Mouse (Mus musculus): ENCODE measurements around the gene Hook2.
A peak's percentile ranks its signal among the peaks of the same experiment; 100 is the strongest.

Hook2 gene

GRCm38 (mm10) chr8:84987388-84987787, 3.0 kb upstream of the Hook2 start:
- no peak for DNase-seq (ENCODE audit: low read depth, low spot score)

- no peak for DNase-seq (ENCODE audit: low read depth, low spot score)
Observed at GRCm38 (mm10) chr8:84987903-84988302, 2.5 kb upstream of the Hook2 start.

GRCm38 (mm10) chr8:84989311-84989731, 1.1 kb upstream of the Hook2 start:
- peak; percentile 62 for DNase-seq (ENCODE audit: low read depth, low spot score)

- peak; percentile 93 for DNase-seq (ENCODE audit: low read depth, low spot score)
Observed at GRCm38 (mm10) chr8:84989810-84990209, 593 bp upstream of the Hook2 start.

- no peak for DNase-seq (ENCODE audit: low read depth, low spot score)
Observed at GRCm38 (mm10) chr8:84990836-84991235, 433 bp downstream of the Hook2 start.

- DNase-seq (ENCODE audit: low read depth, low spot score): no peak
Observed at GRCm38 (mm10) chr8:84994375-84994774, 4.0 kb downstream of the Hook2 start.

GRCm38 (mm10) chr8:84995680-84996079, 5.3 kb downstream of the Hook2 start:
- DNase-seq (ENCODE audit: low read depth, low spot score): no peak

GRCm38 (mm10) chr8:84996978-84997377, 6.6 kb downstream of the Hook2 start:
- DNase-seq (ENCODE audit: low read depth, low spot score): no peak

GRCm38 (mm10) chr8:84997649-84998295, 7.4 kb downstream of the Hook2 start:
- DNase-seq (ENCODE audit: low read depth, low spot score): peak; percentile 94

- no peak for DNase-seq (ENCODE audit: low read depth, low spot score)
Observed at GRCm38 (mm10) chr8:85007686-85008085, 17.3 kb downstream of the Hook2 start.

GRCm38 (mm10) chr8:85011242-85011641, 20.8 kb downstream of the Hook2 start:
- DNase-seq (ENCODE audit: low read depth, low spot score): no peak

- peak; percentile 83 for DNase-seq (ENCODE audit: low read depth, low spot score)
Observed at GRCm38 (mm10) chr8:85013230-85013840, 22.9 kb downstream of the Hook2 start.

- no peak for DNase-seq (ENCODE audit: low read depth, low spot score)
Observed at GRCm38 (mm10) chr8:85014431-85014830, 24.0 kb downstream of the Hook2 start, which contains the start of gene Best2. Gene Best2 (minus strand): TSS chr8:85014531.

- no peak for DNase-seq (ENCODE audit: low read depth, low spot score)
Observed at GRCm38 (mm10) chr8:85016724-85017123, 26.3 kb downstream of the Hook2 start.

GRCm38 (mm10) chr8:85017209-85017608, 26.8 kb downstream of the Hook2 start:
- DNase-seq (ENCODE audit: low read depth, low spot score): no peak

GRCm38 (mm10) chr8:85021514-85022055, 31.2 kb downstream of the Hook2 start:
- DNase-seq (ENCODE audit: low read depth, low spot score): no peak

- no peak for DNase-seq (ENCODE audit: low read depth, low spot score)
Observed at GRCm38 (mm10) chr8:85023846-85024245, 33.4 kb downstream of the Hook2 start.

GRCm38 (mm10) chr8:85025098-85025932, 34.9 kb downstream of the Hook2 start, which contains the start of gene Asna1:
Gene Asna1 (minus strand): TSS chr8:85025281.
- peak; percentile 94 for DNase-seq (ENCODE audit: low read depth, low spot score)

- DNase-seq (ENCODE audit: low read depth, low spot score): peak; percentile 98
Observed at GRCm38 (mm10) chr8:85026670-85027515, 36.5 kb downstream of the Hook2 start, which contains the start of gene Trir. Gene Trir (plus strand): TSS chr8:85026823.

- DNase-seq (ENCODE audit: low read depth, low spot score): peak; percentile 49
Observed at GRCm38 (mm10) chr8:85027516-85027855, 37.1 kb downstream of the Hook2 start.

- DNase-seq (ENCODE audit: low read depth, low spot score): peak; percentile 40
Observed at GRCm38 (mm10) chr8:85027922-85028321, 37.5 kb downstream of the Hook2 start.

Data from A20 (cell line).